Mouse (Mus musculus) heart, postnatal 0 days (tissue): Measurements from ENCODE around the gene Lrtm2. TPM values are rescaled to one million over a fixed set of nuclear protein-coding genes. Genes with fewer than 3 reads are reported as not detected.
"Not testable (repeated sequence)": the region's sequence is repeated elsewhere in the genome, so short reads cannot be mapped to it uniquely, and the experiment has no call there.

Experiments used
- ATAC-seq: fragments of 200-750 bp; cut with Nextera tagmentation; 2 replicates; pipeline ENCODE4 v1.8.0; 2017; ENCODE audit warnings: low read depth, moderate number of reproducible peaks, moderate library complexity; ENCODE audit not compliant: insufficient read depth
- DNase-seq: peaks from one replicate; pipeline ENCODE4 v3.0.0-alpha.2; 2016; ENCODE audit warnings: low spot score
- H3K27ac ChIP-seq: fragments of 300-500 bp; sonication (generic); 2 replicates; pipeline ENCODE4 v1.5.1; 2014; ENCODE audit warnings: low read depth, mild to moderate bottlenecking
- H3K27me3 ChIP-seq: fragments of 300-500 bp; sonication (generic); 2 replicates; pipeline ENCODE4 v1.6.1; 2014; ENCODE audit warnings: low read length, mixed read lengths; ENCODE audit not compliant: control insufficient read depth, insufficient read depth
- H3K36me3 ChIP-seq: fragments of 300-500 bp; sonication (generic); replicated peaks from 2 replicates; pipeline ENCODE4 v1.6.1; 2014; ENCODE audit warnings: low read length, mixed read lengths; ENCODE audit not compliant: control insufficient read depth, insufficient read depth
- H3K4me1 ChIP-seq: fragments of 300-500 bp; sonication (generic); 2 replicates; pipeline ENCODE4 v1.6.1; 2014; ENCODE audit warnings: antibody characterized with exemption; ENCODE audit not compliant: control insufficient read depth, insufficient read depth
- H3K4me2 ChIP-seq: fragments of 300-500 bp; sonication (generic); 2 replicates; pipeline ENCODE4 v1.6.1; 2014; ENCODE audit warnings: low read depth, mild to moderate bottlenecking, low read length, moderate library complexity
- H3K4me3 ChIP-seq: fragments of 300-500 bp; sonication (generic); 2 replicates; pipeline ENCODE4 v1.5.1; 2014; ENCODE audit warnings: low read depth, low read length
- H3K9ac ChIP-seq: fragments of 300-500 bp; sonication (generic); replicated peaks from 2 replicates; pipeline ENCODE4 v1.6.1; 2014; ENCODE audit warnings: low read depth, low read length, mixed read lengths
- H3K9me3 ChIP-seq: fragments of 300-500 bp; sonication (generic); replicated peaks from 2 replicates; pipeline ENCODE4 v1.6.1; 2016; ENCODE audit warnings: low read length; ENCODE audit not compliant: control insufficient read depth
- CTCF ChIP-seq: IDR thresholded peaks from 2 replicates; pipeline ENCODE4 v1.5.1; 2016; ENCODE audit warnings: antibody characterized with exemption, control low read depth, low read depth
- EP300 ChIP-seq: IDR thresholded peaks from 2 replicates; pipeline ENCODE4 v1.6.1; 2016; ENCODE audit warnings: antibody characterized with exemption, low read depth
- WGBS: fragments of 180-500 bp; shearing (Covaris S2); extraction: QIAGEN DNeasy Blood & Tissue Kit; methylation state at CpG from one replicate; pipeline ENCODE4 v1.1.7; 2014; 5-methylcytosine and 5-hydroxymethylcytosine counted together
- polyA plus RNA-seq: library from polyadenylated mRNA; unstranded; fragments of >200 nt; fragmentation: Nextera tagmentation; extraction: Ambion mirVana; gene quantifications from 2 replicates; pipeline ENCODE4 v1.2.1, GENCODE M21; 2015
- total RNA-seq: library from RNA; depleted of rRNA; stranded (reverse); fragments of >200 nt; gene quantifications from 2 replicates; pipeline ENCODE4 v1.2.3, GENCODE M21; 2014; ENCODE audit warnings: low replicate concordance

The Lrtm2 gene
- total and polyA plus RNA-seq, 2 experiments from 2014 or later, result 0.03 TPM; not detected in 1

DNA sequence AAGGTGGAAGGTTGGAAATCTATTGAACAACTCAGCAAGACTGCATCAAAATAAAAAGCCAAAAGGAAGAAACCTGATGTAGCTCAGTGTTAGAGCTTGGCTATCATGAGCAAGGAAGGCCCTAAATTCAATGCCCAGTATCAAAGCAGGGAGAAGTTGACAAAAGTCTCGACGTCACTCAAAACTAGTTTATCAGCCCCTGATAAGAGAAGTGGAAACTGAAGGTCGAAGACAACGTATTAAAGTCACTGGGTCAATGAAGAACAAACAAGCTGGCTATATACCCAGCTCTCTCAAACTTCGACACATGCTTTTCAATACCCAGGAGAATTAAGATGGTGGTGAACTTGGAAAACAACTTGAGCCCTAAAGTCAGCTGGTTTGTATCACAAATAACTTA is 41.7 kb upstream of the Lrtm2 start:
- no peak for ATAC-seq
- no peak for DNase-seq
- TF ChIP-seq EP300, result no peak
- TF ChIP-seq CTCF, result no peak
- no peaks in the 10 kb centered on the region for H3K27me3 ChIP-seq
- H3K4me3 ChIP-seq, result no peak overlapping the region
- H3K9me3 ChIP-seq, result no peaks in the 10 kb centered on the region
- peaks cover 11% of the 10 kb centered on the region; the same call in 1 of the 2 replicates for H3K36me3 ChIP-seq
- H3K27ac ChIP-seq, result no peak overlapping the region
- no peaks in the 10 kb centered on the region for H3K4me1 ChIP-seq
- no peak overlapping the region for H3K4me2 ChIP-seq
- no peak overlapping the region for H3K9ac ChIP-seq
- WGBS, result 23% methylated on average over 5 of the region's 5 CpGs

DNA sequence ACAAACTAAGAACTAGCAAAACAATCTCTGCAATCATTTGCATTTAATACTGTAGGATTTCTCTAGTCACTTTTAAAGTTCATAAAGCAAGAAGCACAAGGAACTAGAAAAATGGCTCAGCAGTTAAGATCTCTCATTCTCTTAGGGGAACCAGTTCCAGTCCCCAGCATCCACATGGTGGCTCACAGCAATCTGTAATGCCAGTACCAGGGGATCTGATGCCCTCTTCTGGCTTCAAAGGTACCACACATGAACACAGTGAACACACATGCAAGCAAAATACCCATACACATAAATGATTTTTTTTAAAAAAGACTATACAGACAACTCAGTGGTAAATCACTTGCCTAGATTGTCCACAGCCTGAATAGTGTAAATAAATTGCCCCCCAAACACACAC is 41.1 kb upstream of the Lrtm2 start:
- no peaks in the 10 kb centered on the region for H3K4me1 ChIP-seq
- no peaks in the 10 kb centered on the region for H3K9me3 ChIP-seq
- peaks cover 11% of the 10 kb centered on the region; the same call in 1 of the 2 replicates for H3K36me3 ChIP-seq
- H3K4me3 ChIP-seq, result no peak overlapping the region
- ATAC-seq (no peak), DNase-seq (no peak)
- H3K4me2 ChIP-seq, result no peak overlapping the region
- H3K27me3 ChIP-seq, result no peaks in the 10 kb centered on the region
- TF ChIP-seq EP300, result no peak
- TF ChIP-seq CTCF, result no peak; the same call in 1 of the 2 replicates
- H3K9ac ChIP-seq, result no peak overlapping the region
- no peak overlapping the region for H3K27ac ChIP-seq

DNA sequence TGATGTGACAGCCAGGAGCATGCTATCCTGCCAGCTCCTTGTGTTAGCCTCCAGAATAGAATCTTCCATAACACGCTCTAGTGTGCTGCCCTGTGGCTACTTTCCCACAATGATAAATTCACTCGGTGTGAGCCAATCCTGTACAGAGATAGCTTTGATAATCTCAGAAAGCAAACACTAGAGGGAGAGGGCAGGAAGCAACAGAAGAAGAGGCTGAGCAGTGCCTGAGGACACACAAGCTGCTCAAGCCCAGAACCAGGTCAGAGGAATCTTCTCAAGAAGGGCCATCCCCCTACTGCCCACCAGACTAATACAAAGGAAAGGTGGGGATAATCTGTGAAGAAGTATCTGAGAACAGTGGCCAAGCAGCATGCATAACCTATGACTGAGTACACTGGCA is 36.8 kb upstream of the Lrtm2 start:
- Histone ChIP-seq H3K4me1 (no peaks in the 10 kb centered on the region), H3K4me2 (no peak overlapping the region), H3K27me3 (no peaks in the 10 kb centered on the region), H3K4me3 (no peak overlapping the region), H3K27ac (no peak overlapping the region), H3K36me3 (peaks cover 36% of the 10 kb centered on the region), H3K9me3 (no peaks in the 10 kb centered on the region), H3K9ac (no peak overlapping the region)
- 27% methylated on average over 2 of the region's 2 CpGs for WGBS
- ATAC-seq (no peak), DNase-seq (no peak)
- TF ChIP-seq EP300 (no peak), CTCF (no peak)

- not testable (repeated sequence) for DNase-seq, H3K27me3 ChIP-seq, ATAC-seq, H3K27ac ChIP-seq, H3K4me2 ChIP-seq, H3K4me1 ChIP-seq, H3K9me3 ChIP-seq, H3K9ac ChIP-seq, H3K4me3 ChIP-seq
- 82% methylated on average over 3 of the region's 4 CpGs for WGBS
- H3K36me3 ChIP-seq, result peaks cover 37% of the 10 kb centered on the region
Measured at GRCm38 (mm10) chr6:119366800-119367199, 36.2 kb upstream of the Lrtm2 start.

DNA sequence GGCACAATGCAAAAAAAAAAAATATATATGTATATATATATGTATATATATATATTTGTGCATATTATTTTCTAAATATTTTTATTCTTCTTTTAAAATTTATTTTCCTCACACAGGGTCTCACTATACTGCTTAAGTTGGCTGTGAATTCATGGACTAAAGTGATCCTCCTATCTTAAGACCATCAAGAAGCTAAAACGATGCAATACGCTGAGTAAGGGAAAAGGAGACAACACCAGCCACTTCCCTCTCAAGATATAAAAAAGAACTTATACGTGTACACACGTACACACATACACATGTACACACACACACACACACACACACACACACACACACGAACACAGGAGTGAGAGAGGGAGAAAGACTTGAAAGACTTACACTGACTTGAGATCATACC is 33.0 kb upstream of the Lrtm2 start:
- Histone ChIP-seq H3K4me1 (no peaks in the 10 kb centered on the region), H3K9ac (no peak overlapping the region), H3K9me3 (no peaks in the 10 kb centered on the region), H3K36me3 (peaks cover 56% of the 10 kb centered on the region), H3K27me3 (no peaks in the 10 kb centered on the region), H3K4me3 (no peak overlapping the region), H3K4me2 (no peak overlapping the region), H3K27ac (no peak overlapping the region)
- ATAC-seq (no peak), DNase-seq (no peak)
- TF ChIP-seq CTCF, result no peak
- no peak for TF ChIP-seq EP300
- 88% methylated on average over 5 of the region's 5 CpGs for WGBS

DNA sequence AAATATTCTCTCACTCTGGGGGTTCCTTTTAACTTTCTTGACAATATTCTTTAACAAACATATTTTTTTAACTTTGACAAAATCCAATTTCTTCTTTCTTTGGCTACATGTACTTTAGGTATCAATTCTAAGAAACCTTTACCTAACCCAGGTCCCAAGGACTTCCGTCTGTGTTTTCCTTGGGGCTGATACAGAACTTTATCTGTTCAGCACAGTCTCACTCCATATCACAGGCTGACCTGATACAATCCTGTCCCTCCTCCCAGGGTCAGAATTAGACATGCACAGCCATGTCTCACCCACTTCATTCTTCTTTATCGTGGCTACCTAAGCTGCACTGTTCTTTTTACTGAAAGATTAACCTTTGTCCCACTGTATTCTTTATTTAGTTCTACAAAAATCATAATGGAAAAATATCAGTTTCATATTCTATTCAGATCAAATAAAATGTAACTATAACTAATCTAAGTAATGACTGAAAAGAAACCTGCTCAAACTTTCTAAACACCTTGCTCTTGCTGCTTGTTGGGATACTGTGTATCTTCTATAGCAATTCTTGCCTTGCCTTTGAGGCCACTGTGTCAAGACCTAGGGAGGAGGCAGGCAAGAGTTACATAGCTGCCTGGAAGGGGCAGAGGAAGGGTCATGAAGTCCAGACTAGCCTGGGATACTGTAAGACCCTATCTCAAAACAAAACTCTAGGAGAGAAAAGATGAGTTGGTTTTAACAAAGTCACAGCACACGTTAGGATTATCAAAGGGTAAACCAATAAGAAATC is 30.5 kb upstream of the Lrtm2 start:
- ATAC-seq (no peak), DNase-seq (no peak)
- TF ChIP-seq EP300 (no peak), CTCF (no peak)
- H3K4me1 ChIP-seq, result no peaks in the 10 kb centered on the region
- no peak overlapping the region for H3K4me3 ChIP-seq
- no peak overlapping the region for H3K9ac ChIP-seq
- no peak overlapping the region for H3K27ac ChIP-seq
- no peak overlapping the region for H3K4me2 ChIP-seq
- H3K9me3 ChIP-seq, result no peaks in the 10 kb centered on the region
- 63% methylated on average over 3 of the region's 3 CpGs for WGBS
- H3K27me3 ChIP-seq, result no peaks in the 10 kb centered on the region
- H3K36me3 ChIP-seq, result peaks cover 76% of the 10 kb centered on the region

DNA sequence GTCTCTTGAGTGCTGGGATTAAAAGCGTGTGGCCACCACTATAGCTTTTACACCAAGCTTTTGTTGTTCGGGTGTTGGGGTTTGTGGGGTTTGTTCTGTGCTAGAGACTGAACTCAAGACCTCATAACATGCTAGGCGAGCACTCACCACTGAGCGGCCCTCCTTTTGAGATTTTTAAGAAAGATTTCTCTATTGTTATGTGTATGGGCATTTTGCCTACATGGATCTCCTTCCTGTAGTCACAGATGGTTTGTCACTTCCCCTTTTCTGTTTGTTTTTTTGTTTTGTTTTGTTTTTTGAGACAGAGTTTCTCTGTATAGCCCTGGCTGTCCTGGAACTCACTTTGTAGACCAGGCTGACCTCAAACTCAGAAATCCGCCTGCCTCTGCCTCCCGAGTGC is 29.7 kb upstream of the Lrtm2 start:
- 91% methylated on average over 6 of the region's 6 CpGs for WGBS
- not testable (repeated sequence) for H3K4me1 ChIP-seq, DNase-seq, H3K9ac ChIP-seq, H3K4me2 ChIP-seq, H3K27ac ChIP-seq, H3K9me3 ChIP-seq, H3K27me3 ChIP-seq, ATAC-seq, H3K4me3 ChIP-seq
- peaks cover 77% of the 10 kb centered on the region for H3K36me3 ChIP-seq
